Mouse (Mus musculus) testis, adult 2 months (tissue): ENCODE data around the gene Itgb8. TPM values are rescaled to one million over a fixed set of nuclear protein-coding genes. Genes with fewer than 3 reads are reported as not detected.

Experiments
- H3K27ac ChIP-seq: fragments of 200-500 bp; 2 replicates; pipeline ENCODE4 v1.5.1; 2012; ENCODE audit warnings: low read depth, low read length; ENCODE audit not compliant: control insufficient read depth, insufficient read depth
- H3K27me3 ChIP-seq: fragments of 200-500 bp; 2 replicates; pipeline ENCODE4 v1.6.1; 2012; ENCODE audit warnings: mild to moderate bottlenecking, low read length, moderate library complexity; ENCODE audit not compliant: control insufficient read depth, insufficient read depth
- H3K36me3 ChIP-seq: fragments of 200-500 bp; 2 replicates; pipeline ENCODE4 v1.6.1; 2012; ENCODE audit warnings: mild to moderate bottlenecking, low read length; ENCODE audit not compliant: control insufficient read depth, insufficient read depth
- H3K4me1 ChIP-seq: fragments of 200-500 bp; 2 replicates; pipeline ENCODE4 v1.6.1; 2012; ENCODE audit warnings: low read length; ENCODE audit not compliant: control insufficient read depth, insufficient read depth
- H3K4me3 ChIP-seq: fragments of 200-500 bp; 2 replicates; pipeline ENCODE4 v1.5.1; 2012; ENCODE audit warnings: low read depth, mild to moderate bottlenecking, low read length, moderate library complexity, mixed read lengths; ENCODE audit not compliant: control insufficient read depth
- CTCF ChIP-seq: fragments of 200-500 bp; IDR thresholded peaks from 2 replicates; pipeline ENCODE4 v1.5.1; 2012; ENCODE audit warnings: low read depth, mild to moderate bottlenecking, inconsistent platforms, low read length, moderate library complexity; ENCODE audit not compliant: control insufficient read depth, insufficient read depth, insufficient replicate concordance
- POLR2A ChIP-seq: fragments of 200-500 bp; IDR thresholded peaks from 2 replicates; pipeline ENCODE4 v1.6.1; 2012; ENCODE audit warnings: low read depth, mild to moderate bottlenecking, inconsistent platforms, low read length, moderate library complexity; ENCODE audit not compliant: control insufficient read depth
- polyA plus RNA-seq: library from polyadenylated mRNA; depleted of rRNA; stranded (reverse); fragments of >200 nt; gene quantifications from 2 replicates; pipeline ENCODE4 v1.2.3, GENCODE M21; 2012; rRNA removed

Itgb8 gene
- polyA plus RNA-seq = 0.11 and 0.15 TPM in 2 replicates

DNA sequence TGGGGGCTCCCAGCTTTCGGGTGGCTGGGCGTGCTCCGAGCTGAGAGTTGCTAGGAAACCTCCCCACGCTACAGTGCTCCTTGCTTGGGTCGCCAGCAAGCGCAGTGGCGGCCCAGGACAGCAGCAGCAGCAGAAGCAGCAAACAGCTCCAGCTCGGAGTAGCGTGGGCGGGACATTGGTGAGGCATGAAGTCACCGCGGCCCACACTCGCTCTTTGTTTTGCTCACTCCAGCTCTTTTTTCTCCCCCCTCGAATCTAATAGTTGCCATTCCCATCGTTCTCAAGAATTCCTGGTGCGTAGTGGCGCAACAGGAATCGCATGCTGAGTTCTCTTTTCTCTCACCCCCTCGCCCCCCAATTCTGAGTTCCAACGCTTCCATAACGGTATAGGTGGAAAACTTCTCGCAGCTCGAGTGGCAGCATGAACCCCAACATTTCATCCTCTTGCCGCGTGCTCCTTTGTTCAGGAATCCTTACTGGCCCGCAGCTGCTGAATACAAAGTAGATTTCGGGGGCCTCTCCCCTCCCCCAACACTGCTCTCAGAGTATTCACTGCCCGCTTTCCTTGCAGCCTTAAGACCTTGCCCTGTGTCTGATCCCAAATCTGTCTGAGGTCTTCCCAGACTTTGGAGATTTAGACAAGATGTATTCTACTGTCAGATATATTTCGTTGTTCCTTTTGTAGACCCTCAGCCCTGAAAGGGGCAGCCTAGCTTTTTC is at the start of gene Itgb8:
Itgb8 (minus strand) TSS at position 107 of the 720 bp plus-strand sequence.
- Histone ChIP-seq H3K4me3 (peak within 1 kb of the TSS; percentile 59), H3K4me1 (peaks cover 6% of the 10 kb centered on the region; the same call in 1 of the 2 replicates), H3K36me3 (no peaks in the 10 kb centered on the region), H3K27me3 (no peaks in the 10 kb centered on the region), H3K27ac (peak within 1 kb of the TSS; percentile 40)
- no peak for TF ChIP-seq POLR2A
- TF ChIP-seq CTCF = no peak

DNA sequence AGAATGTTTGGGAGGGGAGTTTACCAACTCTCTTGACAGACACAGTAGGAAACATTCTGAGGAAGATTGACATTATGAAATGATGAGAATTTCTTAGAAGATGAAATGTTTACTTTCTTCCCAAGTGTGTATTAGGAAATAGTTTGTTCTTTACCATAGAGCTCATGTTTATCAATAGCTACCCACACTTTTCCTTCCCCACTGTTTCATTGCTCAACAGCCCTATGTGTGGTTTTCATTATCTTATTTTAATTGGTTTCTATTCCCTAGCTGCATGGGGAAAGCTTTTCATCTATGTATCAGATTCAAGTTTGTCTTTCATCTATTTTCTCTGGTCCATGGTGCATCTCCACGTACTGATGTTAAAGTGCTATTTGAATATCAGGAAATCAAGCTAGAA is 37.7 kb upstream of the Itgb8 start:
- H3K36me3 ChIP-seq = no peaks in the 10 kb centered on the region
- H3K27me3 ChIP-seq = no peaks in the 10 kb centered on the region
- H3K4me3 ChIP-seq = no peak overlapping the region
- TF ChIP-seq CTCF (no peak), POLR2A (no peak)
- H3K27ac ChIP-seq = no peak overlapping the region
- peaks cover 5% of the 10 kb centered on the region for H3K4me1 ChIP-seq

DNA sequence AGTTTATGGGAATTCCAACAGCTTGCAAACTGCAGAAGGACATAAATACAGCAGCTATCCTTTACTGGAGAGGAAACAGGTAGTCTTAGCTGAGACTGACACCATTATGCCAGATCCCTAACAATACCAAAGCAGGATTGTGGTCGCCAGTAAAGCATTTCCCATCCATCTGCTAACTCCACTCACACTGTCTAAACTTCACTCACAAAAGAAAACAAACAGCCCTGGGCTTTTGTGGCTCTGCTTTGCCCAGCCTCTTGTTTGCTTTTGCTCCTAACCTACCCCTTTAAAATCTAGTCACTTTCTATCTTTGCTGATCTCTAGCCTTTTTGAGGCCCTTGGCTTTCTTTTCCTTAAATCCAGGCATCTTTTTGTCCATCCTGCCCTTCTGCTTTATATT is 35.0 kb upstream of the Itgb8 start:
- Histone ChIP-seq H3K36me3 (no peaks in the 10 kb centered on the region), H3K4me3 (no peak overlapping the region), H3K27ac (no peak overlapping the region), H3K4me1 (no peaks in the 10 kb centered on the region), H3K27me3 (no peaks in the 10 kb centered on the region)
- TF ChIP-seq POLR2A (no peak), CTCF (no peak)

- H3K4me3 ChIP-seq = no peak overlapping the region
- no peaks in the 10 kb centered on the region for H3K36me3 ChIP-seq
- TF ChIP-seq CTCF = no peak
- TF ChIP-seq POLR2A = no peak
- no peaks in the 10 kb centered on the region for H3K4me1 ChIP-seq
- H3K27me3 ChIP-seq = no peaks in the 10 kb centered on the region
- no peak overlapping the region for H3K27ac ChIP-seq
These were observed 33.4 kb upstream of the Itgb8 start for GRCm38 (mm10) chr12:119271964-119272363.

DNA sequence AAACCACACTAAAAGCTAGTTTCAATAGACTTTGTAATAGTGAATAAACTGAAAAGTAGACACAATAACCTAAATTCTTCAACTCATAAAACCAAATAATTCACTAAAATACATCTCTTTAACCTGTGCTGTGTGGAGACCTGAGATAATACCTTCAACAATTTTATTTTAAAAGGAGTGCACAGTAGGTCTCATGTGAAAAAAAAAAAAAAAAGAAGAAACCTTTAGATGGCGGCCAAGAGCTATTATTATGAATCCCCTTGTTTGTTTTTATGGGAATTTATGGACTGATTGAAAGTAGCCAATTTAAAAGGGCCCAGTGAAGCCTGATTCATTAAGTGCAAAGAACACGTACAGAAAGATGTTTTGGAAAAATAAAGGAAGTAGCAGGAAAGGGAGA is 31.4 kb upstream of the Itgb8 start:
- Histone ChIP-seq H3K4me1 (no peaks in the 10 kb centered on the region), H3K36me3 (no peaks in the 10 kb centered on the region), H3K4me3 (no peak overlapping the region), H3K27ac (no peak overlapping the region), H3K27me3 (no peaks in the 10 kb centered on the region)
- no peak for TF ChIP-seq POLR2A
- TF ChIP-seq CTCF = no peak

DNA sequence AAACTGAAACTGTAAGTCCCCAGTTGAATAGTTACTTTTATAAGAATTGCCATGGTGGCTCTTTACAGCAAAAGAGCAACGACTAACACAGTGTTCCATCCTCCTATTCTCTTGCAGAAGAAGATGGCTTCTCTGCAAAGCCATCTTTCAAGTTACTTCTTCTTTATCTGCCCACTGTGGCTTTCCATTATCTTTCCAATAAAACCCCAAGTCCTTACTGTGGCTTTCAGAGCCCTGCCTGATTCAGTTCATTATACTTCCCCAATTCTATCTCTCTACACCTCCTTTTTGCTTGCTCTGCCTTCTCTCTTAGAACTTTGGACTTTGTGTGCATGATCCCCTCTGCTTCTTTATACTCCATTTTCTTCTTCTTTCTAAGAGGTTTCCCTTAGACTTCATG is 30.1 kb upstream of the Itgb8 start:
- H3K27ac ChIP-seq = no peak overlapping the region
- no peaks in the 10 kb centered on the region for H3K4me1 ChIP-seq
- H3K36me3 ChIP-seq = no peaks in the 10 kb centered on the region
- TF ChIP-seq CTCF (no peak), POLR2A (no peak)
- no peak overlapping the region for H3K4me3 ChIP-seq
- H3K27me3 ChIP-seq = no peaks in the 10 kb centered on the region

GRCm38 (mm10) chr12:119264506-119264905 is 25.9 kb upstream of the Itgb8 start:
- no peaks in the 10 kb centered on the region for H3K4me1 ChIP-seq
- no peak overlapping the region; the same call in 1 of the 2 replicates for H3K4me3 ChIP-seq
- no peak overlapping the region for H3K27ac ChIP-seq
- TF ChIP-seq CTCF (no peak), POLR2A (no peak)
- no peaks in the 10 kb centered on the region for H3K27me3 ChIP-seq
- H3K36me3 ChIP-seq = no peaks in the 10 kb centered on the region
